Mouse (Mus musculus) spleen, postnatal 4 days (tissue): Measurements from ENCODE around the gene Uap1l1.

ENCODE experiments used
- DNase-seq, 2 experiments: peaks; one replicate each; pipeline ENCODE4 v3.0.0; 2022; ENCODE audit warnings: low spot score in 2 of 2

Gene Uap1l1

GRCm38 (mm10) chr2:25318971-25319773 is 46.3 kb downstream of the Uap1l1 start, which contains the start of gene Grin1:
Grin1 (minus strand) TSS chr2:25319187.
- peak; percentile 67 to 89 for DNase-seq

GRCm38 (mm10) chr2:25318119-25318966 is 47.1 kb downstream of the Uap1l1 start:
- DNase-seq: no peak

GRCm38 (mm10) chr2:25311491-25311891 is 54.0 kb downstream of the Uap1l1 start:
- DNase-seq: no peak

GRCm38 (mm10) chr2:25310969-25311368 is 54.5 kb downstream of the Uap1l1 start:
- no peak for DNase-seq

GRCm38 (mm10) chr2:25310180-25310579 is 55.3 kb downstream of the Uap1l1 start:
- no peak for DNase-seq
